Mouse (Mus musculus): ENCODE data around the gene Btk. TPM values are rescaled to one million over a fixed set of nuclear protein-coding genes. Genes with fewer than 3 reads are reported as not detected.

The Btk gene
- polyA plus RNA-seq (2015; fragmentation: Illumina TruSeq; extraction: RNeasy Lipid Tissue Mini Kit (QIAGEN cat#74804); ENCODE audit: low read depth, low replicate concordance): 0.97 TPM

GRCm38 (mm10) chrX:134582888-134583669 is at the start of gene Btk:
Gene Btk (minus strand): TSS chrX:134583570.

DNA sequence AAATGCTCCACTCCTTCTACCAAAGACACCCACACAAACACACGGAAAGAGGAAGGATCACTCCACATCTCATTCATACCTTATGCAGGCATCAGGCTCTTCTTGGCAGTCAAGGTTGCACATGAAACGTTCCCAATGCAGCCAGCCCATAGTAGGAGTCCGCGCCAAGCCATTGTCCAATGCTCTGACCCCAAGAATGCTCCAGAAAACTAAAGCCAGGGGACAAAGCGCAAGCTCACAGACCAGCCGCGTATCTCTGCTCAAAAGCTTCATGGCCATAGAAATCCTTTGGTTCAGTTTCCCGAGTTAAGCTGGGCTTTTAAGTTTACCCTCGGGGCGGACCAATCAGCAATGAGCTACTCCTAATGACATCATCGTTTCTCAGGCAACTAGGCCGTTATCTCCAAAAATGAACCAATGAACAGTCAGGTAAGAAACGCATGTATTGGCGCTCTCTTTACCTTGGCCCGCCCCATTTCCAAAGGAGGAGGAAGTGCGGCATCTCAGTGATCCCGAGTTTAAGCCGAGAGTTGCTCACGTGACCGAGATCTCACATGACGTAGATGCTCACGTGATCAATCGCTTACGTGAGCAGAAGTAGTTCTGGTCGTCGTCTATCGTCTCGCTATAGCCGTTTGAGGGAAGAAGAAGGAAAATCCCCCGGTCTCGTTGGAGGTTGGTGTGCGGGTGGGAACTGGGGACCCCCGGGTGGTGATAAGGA is 17.4 kb upstream of the Btk start, which contains the start of the genes Gla and Hnrnph2:
Gla (minus strand) TSS at position 467 of the 721 bp plus-strand sequence.
Hnrnph2 (plus strand) TSS at position 521 of the 721 bp plus-strand sequence.

DNA sequence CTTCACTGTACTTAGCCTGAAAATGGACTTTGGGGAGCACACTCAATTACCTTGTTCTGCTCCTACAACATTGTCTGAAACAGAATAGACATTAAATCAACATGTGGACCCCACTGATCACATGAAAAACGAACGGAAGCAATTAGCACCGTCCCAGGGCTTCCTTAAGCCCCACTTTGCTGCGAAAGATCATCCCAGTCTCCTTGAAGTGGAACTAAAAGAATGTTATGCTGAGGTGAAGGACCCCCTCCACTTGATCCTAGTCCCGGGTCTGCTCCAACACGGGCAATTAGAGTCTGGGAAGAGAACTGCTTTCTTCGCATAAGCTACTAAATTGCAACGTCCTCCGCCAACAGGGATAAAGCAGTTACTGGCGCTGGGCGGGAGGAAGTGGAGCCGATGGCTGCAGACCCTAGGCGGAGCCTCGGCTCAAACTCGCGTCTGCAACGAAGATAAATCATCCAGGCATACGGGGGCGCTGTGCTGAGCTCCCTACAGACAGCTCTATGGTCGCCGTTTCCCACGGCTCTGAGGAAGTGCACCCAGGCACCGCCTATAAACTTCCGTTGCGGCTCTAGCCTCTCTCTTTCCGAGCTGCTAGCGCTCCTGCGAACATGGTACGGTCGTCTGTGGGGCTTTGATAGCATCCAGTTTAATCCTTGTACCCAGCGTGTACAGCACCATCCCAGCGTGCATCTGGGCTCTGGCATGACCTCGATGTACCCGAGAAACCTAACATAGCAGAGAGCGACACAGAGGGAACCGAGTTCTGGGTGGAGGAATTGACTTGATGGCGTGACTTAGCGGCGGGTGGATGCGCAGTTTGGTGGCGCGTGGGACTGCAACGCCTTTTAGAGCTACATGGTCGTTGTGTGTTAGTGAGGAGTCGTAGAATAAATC is 2.0 kb upstream of the Btk start, which contains the start of gene Rpl36a:
Rpl36a (plus strand) TSS at position 552 of the 900 bp plus-strand sequence.

DNA sequence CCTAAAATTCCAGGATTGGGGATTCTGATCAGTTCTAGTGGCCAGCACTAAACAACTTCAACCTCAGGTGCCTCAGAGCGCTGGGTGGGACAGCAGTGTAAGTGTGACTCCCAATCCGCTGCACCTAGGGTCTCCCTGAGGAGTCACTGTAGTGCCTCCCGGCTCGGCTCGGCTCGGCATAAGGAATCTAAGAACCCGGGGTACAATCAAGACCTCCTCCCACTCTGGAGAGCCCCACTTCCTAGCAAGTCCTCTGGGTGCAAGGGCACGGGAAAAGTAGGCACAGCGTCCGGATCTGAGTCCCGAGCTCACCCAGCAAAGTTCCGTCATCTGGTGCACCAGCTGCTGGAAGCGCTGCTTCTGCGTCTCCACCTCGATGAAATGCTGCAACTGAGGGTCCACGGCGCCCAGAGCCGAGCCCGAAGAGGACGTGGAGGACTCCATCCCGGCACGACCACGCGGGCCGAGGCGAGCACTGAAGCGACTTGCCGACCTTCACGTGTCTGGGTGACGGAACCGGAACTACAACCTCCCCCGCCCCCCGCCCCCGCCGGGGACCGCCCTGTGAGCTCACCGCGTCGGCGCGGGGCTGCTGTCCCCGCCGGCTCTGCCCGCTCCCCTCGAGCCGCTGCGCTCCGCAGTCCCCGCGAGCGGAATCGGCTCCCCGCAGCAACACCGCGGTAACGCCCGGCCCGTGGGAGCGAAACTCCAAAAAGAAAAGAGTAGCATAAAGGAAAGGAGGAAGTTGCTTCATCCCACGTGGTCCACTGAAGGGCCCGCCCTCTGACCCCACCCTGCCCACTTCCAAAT is 42.0 kb downstream of the Btk start, which contains the start of gene Timm8a1:
Timm8a1 (minus strand) TSS at position 721 of the 810 bp plus-strand sequence.

Other genes with a start within 250 kb of the Btk start
- gene Drp2, start 179.0 kb downstream of the Btk start, polyA plus RNA-seq (2015; fragmentation: Illumina TruSeq; extraction: RNeasy Lipid Tissue Mini Kit (QIAGEN cat#74804); ENCODE audit: low read depth, low replicate concordance): 31.7 TPM
- gene Taf7l, start 107.1 kb downstream of the Btk start, polyA plus RNA-seq (2015; fragmentation: Illumina TruSeq; extraction: RNeasy Lipid Tissue Mini Kit (QIAGEN cat#74804); ENCODE audit: low read depth, low replicate concordance): not detected
- 29.6 TPM for gene Timm8a1, start 41.7 kb downstream of the Btk start, polyA plus RNA-seq (2015; fragmentation: Illumina TruSeq; extraction: RNeasy Lipid Tissue Mini Kit (QIAGEN cat#74804); ENCODE audit: low read depth, low replicate concordance)
- gene Rpl36a, start 2.1 kb upstream of the Btk start, polyA plus RNA-seq (2015; fragmentation: Illumina TruSeq; extraction: RNeasy Lipid Tissue Mini Kit (QIAGEN cat#74804); ENCODE audit: low read depth, low replicate concordance): 648 TPM
- 14.0 TPM for gene Gla, start 17.6 kb upstream of the Btk start, polyA plus RNA-seq (2015; fragmentation: Illumina TruSeq; extraction: RNeasy Lipid Tissue Mini Kit (QIAGEN cat#74804); ENCODE audit: low read depth, low replicate concordance)
- 132 TPM for gene Hnrnph2, start 17.6 kb upstream of the Btk start, polyA plus RNA-seq (2015; fragmentation: Illumina TruSeq; extraction: RNeasy Lipid Tissue Mini Kit (QIAGEN cat#74804); ENCODE audit: low read depth, low replicate concordance)
- gene Armcx4, start 102.9 kb upstream of the Btk start, polyA plus RNA-seq (2015; fragmentation: Illumina TruSeq; extraction: RNeasy Lipid Tissue Mini Kit (QIAGEN cat#74804); ENCODE audit: low read depth, low replicate concordance): 17.8 TPM
- gene Armcx1, start 134.4 kb upstream of the Btk start, polyA plus RNA-seq (2015; fragmentation: Illumina TruSeq; extraction: RNeasy Lipid Tissue Mini Kit (QIAGEN cat#74804); ENCODE audit: low read depth, low replicate concordance): 77.3 TPM
- 11.0 TPM for gene Armcx6, start 167.8 kb upstream of the Btk start, polyA plus RNA-seq (2015; fragmentation: Illumina TruSeq; extraction: RNeasy Lipid Tissue Mini Kit (QIAGEN cat#74804); ENCODE audit: low read depth, low replicate concordance)
- 84.8 TPM for gene Armcx3, start 173.0 kb upstream of the Btk start, polyA plus RNA-seq (2015; fragmentation: Illumina TruSeq; extraction: RNeasy Lipid Tissue Mini Kit (QIAGEN cat#74804); ENCODE audit: low read depth, low replicate concordance)
- gene Armcx2, start 225.7 kb upstream of the Btk start, polyA plus RNA-seq (2015; fragmentation: Illumina TruSeq; extraction: RNeasy Lipid Tissue Mini Kit (QIAGEN cat#74804); ENCODE audit: low read depth, low replicate concordance): 84.0 TPM

All from brain, adult 10 weeks (tissue).